Mouse (Mus musculus): ENCODE results near the gene Tm9sf3. TPM values are rescaled to one million over a fixed set of nuclear protein-coding genes. Genes with fewer than 3 reads are reported as not detected.

The Tm9sf3 gene
- total and polyA plus RNA-seq, 3 experiments = 34.3 to 114 (median 103) TPM

GRCm38 (mm10) chr19:41197606-41198005 is 66.2 kb downstream of the Tm9sf3 start:
- H3K36me3 ChIP-seq (ENCODE audit: control insufficient read depth in 1 of 2, insufficient read depth in 2 of 2, low read length in 2 of 2) = no peaks in the 10 kb centered on the region
- no peaks in the 10 kb centered on the region for H3K4me1 ChIP-seq (ENCODE audit: control insufficient read depth in 1 of 2, insufficient read depth in 2 of 2, low read length in 2 of 2)
- no peak for DNase-seq (ENCODE audit: low read depth, low spot score)
- H3K79me2 ChIP-seq (ENCODE audit: control insufficient read depth, insufficient read depth, low read length, poor library complexity) = no peaks in the 10 kb centered on the region
- H3K4me3 ChIP-seq (ENCODE audit: control insufficient read depth in 1 of 2, insufficient read depth in 1 of 2, low read depth in 2 of 2, low read length in 2 of 2) = no peak overlapping the region
- H3K27ac ChIP-seq (ENCODE audit: control insufficient read depth, low read depth, low read length) = no peak overlapping the region
- no peaks in the 10 kb centered on the region for H3K9me3 ChIP-seq (replicated peaks; ENCODE audit: insufficient read depth, low read length)
- no peak for TF ChIP-seq KAT2A (conservative IDR thresholded peaks at IDR 0.05; ENCODE audit: low read depth, low read length)
- no peak for TF ChIP-seq ELF1 (IDR thresholded peaks at IDR 0.05; ENCODE audit: low read depth, low read length)
- no peak for TF ChIP-seq CTCF (IDR thresholded peaks at IDR 0.05 in 2 of 3, conservative IDR thresholded peaks at IDR 0.05 in 1 of 3; ENCODE audit: control insufficient read depth in 1 of 3, insufficient read depth in 1 of 3, low read depth in 2 of 3, low read length in 3 of 3, poor library complexity in 1 of 3, severe bottlenecking in 1 of 3)
- no peak for TF ChIP-seq JUND (IDR thresholded peaks at IDR 0.05; ENCODE audit: low read depth, low read length)
- no peak for TF ChIP-seq POLR2A (IDR thresholded peaks at IDR 0.05; ENCODE audit: control insufficient read depth in 1 of 2, insufficient read depth in 1 of 2, low read depth in 1 of 2, low read length in 2 of 2, poor library complexity in 1 of 2)
- no peak for TF ChIP-seq UBTF (IDR thresholded peaks at IDR 0.05; ENCODE audit: borderline replicate concordance, insufficient read depth, low read depth, low read length)
- TF ChIP-seq NELFE (IDR thresholded peaks at IDR 0.05; ENCODE audit: low read depth, low read length) = no peak
- TF ChIP-seq POLR2AphosphoS5 (IDR thresholded peaks at IDR 0.05; ENCODE audit: borderline replicate concordance, low read depth, low read length) = no peak
- TF ChIP-seq BHLHE40 (IDR thresholded peaks at IDR 0.05; ENCODE audit: borderline replicate concordance, low read depth, low read length) = no peak
- TF ChIP-seq HCFC1 (IDR thresholded peaks at IDR 0.05; ENCODE audit: low read depth, low read length) = no peak
- TF ChIP-seq TCF12 (IDR thresholded peaks at IDR 0.05; ENCODE audit: low read depth, low read length) = no peak
- no peak for TF ChIP-seq MAX (IDR thresholded peaks at IDR 0.05; ENCODE audit: low read length)
- TF ChIP-seq ZMIZ1 (IDR thresholded peaks at IDR 0.05; ENCODE audit: low read depth, low read length) = no peak
- no peak for TF ChIP-seq E2F4 (IDR thresholded peaks at IDR 0.05; ENCODE audit: borderline replicate concordance, low read depth, low read length)
- no peak for TF ChIP-seq TBP (IDR thresholded peaks at IDR 0.05; ENCODE audit: low read depth, low read length)
- TF ChIP-seq NRF1 (IDR thresholded peaks at IDR 0.05; ENCODE audit: insufficient read depth, low read depth, low read length, poor library complexity, severe bottlenecking) = no peak
- no peak for TF ChIP-seq SMC3 (IDR thresholded peaks at IDR 0.05; ENCODE audit: low read depth, low read length)
- no peak for TF ChIP-seq MXI1 (IDR thresholded peaks at IDR 0.05; ENCODE audit: low read depth, low read length)
- no peak for TF ChIP-seq ZKSCAN1 (IDR thresholded peaks at IDR 0.05; ENCODE audit: low read depth, low read length)
- peaks cover 0 to 2% of the 10 kb centered on the region in 2 experiments; a peak in 1 of 4 replicates for H3K27me3 ChIP-seq (ENCODE audit: control insufficient read depth in 1 of 2, insufficient read depth in 2 of 2, low read length in 2 of 2)
- H3K9ac ChIP-seq (ENCODE audit: control insufficient read depth, low read depth, low read length, poor library complexity, severe bottlenecking) = no peak overlapping the region

DNA sequence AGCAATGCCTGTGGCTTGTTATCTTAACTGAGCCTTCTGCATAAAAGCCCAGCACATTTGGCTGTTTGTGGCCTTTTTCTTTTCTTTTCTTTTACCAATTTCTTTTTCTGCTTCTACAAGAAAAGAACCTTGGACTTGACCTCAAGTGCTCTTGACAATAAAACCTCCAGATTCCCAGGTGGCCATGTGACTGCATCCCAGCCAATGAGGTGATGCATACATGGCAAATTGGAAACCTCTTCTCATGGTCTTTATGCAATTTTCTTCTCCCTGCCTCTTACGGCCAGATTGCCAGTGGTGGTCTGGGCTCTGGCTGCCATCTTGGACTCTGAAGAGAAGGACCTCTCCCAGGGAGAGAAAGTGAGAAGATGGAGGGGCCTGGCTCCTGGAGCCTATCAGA is 70.4 kb downstream of the Tm9sf3 start:
- H3K36me3 ChIP-seq (ENCODE audit: control insufficient read depth in 1 of 2, insufficient read depth in 2 of 2, low read length in 2 of 2) = no peaks in the 10 kb centered on the region
- DNase-seq (ENCODE audit: low read depth, low spot score) = no peak
- TF ChIP-seq ZNF384 (IDR thresholded peaks at IDR 0.05; ENCODE audit: low read depth, low read length) = no peak
- TF ChIP-seq USF1 (IDR thresholded peaks at IDR 0.05; ENCODE audit: low read depth, low read length) = no peak
- TF ChIP-seq MAZ (IDR thresholded peaks at IDR 0.05; ENCODE audit: low read depth, low read length) = no peak
- TF ChIP-seq ZC3H11A (IDR thresholded peaks at IDR 0.05; ENCODE audit: low read depth, low read length) = no peak
- no peak for TF ChIP-seq POLR2A (IDR thresholded peaks at IDR 0.05; ENCODE audit: control insufficient read depth in 1 of 2, insufficient read depth in 1 of 2, low read depth in 1 of 2, low read length in 2 of 2, poor library complexity in 1 of 2)
- no peak for TF ChIP-seq MYC (IDR thresholded peaks at IDR 0.05; ENCODE audit: low read depth, low read length)
- no peak for TF ChIP-seq GATA1 (IDR thresholded peaks at IDR 0.05; ENCODE audit: low read depth, low read length)
- no peak for TF ChIP-seq POLR2AphosphoS5 (IDR thresholded peaks at IDR 0.05; ENCODE audit: borderline replicate concordance, low read depth, low read length)
- no peak for TF ChIP-seq GABPA (IDR thresholded peaks at IDR 0.05; ENCODE audit: low read depth, low read length)
- no peak for TF ChIP-seq SMC3 (IDR thresholded peaks at IDR 0.05; ENCODE audit: low read depth, low read length)
- no peak for TF ChIP-seq RCOR1 (IDR thresholded peaks at IDR 0.05; ENCODE audit: low read depth, low read length)
- TF ChIP-seq MEF2A (IDR thresholded peaks at IDR 0.05; ENCODE audit: extremely low read depth, insufficient replicate concordance, low read depth, low read length, poor library complexity, severe bottlenecking) = no peak
- TF ChIP-seq ELF1 (IDR thresholded peaks at IDR 0.05; ENCODE audit: low read depth, low read length) = no peak
- no peak overlapping the region for H3K9ac ChIP-seq (ENCODE audit: control insufficient read depth, low read depth, low read length, poor library complexity, severe bottlenecking)
- H3K27me3 ChIP-seq (ENCODE audit: control insufficient read depth in 1 of 2, insufficient read depth in 2 of 2, low read length in 2 of 2) = no peaks in the 10 kb centered on the region
- H3K79me2 ChIP-seq (ENCODE audit: control insufficient read depth, insufficient read depth, low read length, poor library complexity) = no peaks in the 10 kb centered on the region
- H3K27ac ChIP-seq (ENCODE audit: control insufficient read depth, low read depth, low read length) = no peak overlapping the region
- H3K4me3 ChIP-seq (ENCODE audit: control insufficient read depth in 1 of 2, insufficient read depth in 1 of 2, low read depth in 2 of 2, low read length in 2 of 2) = no peak overlapping the region
- H3K4me1 ChIP-seq (ENCODE audit: control insufficient read depth in 1 of 2, insufficient read depth in 2 of 2, low read length in 2 of 2) = no peaks in the 10 kb centered on the region
- H3K9me3 ChIP-seq (replicated peaks; ENCODE audit: insufficient read depth, low read length) = no peaks in the 10 kb centered on the region
